Mouse (Mus musculus) embryo, embryonic 9.5 days (tissue): ENCODE measurements around the gene Keg1.

Experiments used
- DNase-seq: peaks from one replicate; pipeline ENCODE4 v3.0.0-alpha.2; 2017; ENCODE audit errors: extremely low spot score

The Keg1 gene

GRCm38 (mm10) chr19:12762212-12763130 is 66.9 kb downstream of the Keg1 start:
- no peak for DNase-seq

GRCm38 (mm10) chr19:12765308-12765707 is 69.7 kb downstream of the Keg1 start, which contains the start of gene Cntf:
Cntf (minus strand) TSS chr19:12765632.
- peak; percentile 32 for DNase-seq
